Mouse (Mus musculus): ENCODE data around the gene Gsdma2.

DNA sequence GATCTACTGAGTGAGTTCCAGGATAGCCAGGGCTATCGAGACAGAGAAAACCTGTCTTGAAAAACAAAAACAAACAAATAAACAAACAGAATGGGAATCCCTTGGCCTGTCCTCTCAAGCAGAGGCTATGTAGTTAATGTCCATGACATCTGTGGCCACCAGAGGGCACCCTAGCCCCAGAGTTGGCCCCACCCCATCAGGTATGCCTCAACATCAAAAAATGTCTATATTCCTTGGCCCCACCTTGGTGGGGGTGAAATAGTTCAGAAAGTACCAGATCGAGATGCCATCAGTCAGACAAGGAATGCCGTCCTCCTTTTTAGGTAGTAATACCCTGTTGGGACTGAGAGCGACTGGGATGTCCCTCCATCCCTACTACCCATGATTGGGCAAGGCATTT is 53.4 kb downstream of the Gsdma2 start:
- TF ChIP-seq CTCF (IDR thresholded peaks at IDR 0.05 in 2 of 3, conservative IDR thresholded peaks at IDR 0.05 in 1 of 3; ENCODE audit: control insufficient read depth in 1 of 3, insufficient read depth in 1 of 3, low read depth in 2 of 3, low read length in 3 of 3, poor library complexity in 1 of 3, severe bottlenecking in 1 of 3) (peak; percentile 81 to 99 (median 96)), RAD21 (IDR thresholded peaks at IDR 0.05; ENCODE audit: low read depth, low read length) (peak; percentile 99), POLR2A (IDR thresholded peaks at IDR 0.05; ENCODE audit: control insufficient read depth in 1 of 2, insufficient read depth in 1 of 2, low read depth in 1 of 2, low read length in 2 of 2, poor library complexity in 1 of 2) (no peak; a peak in 1 of 4 replicates), UBTF (IDR thresholded peaks at IDR 0.05; ENCODE audit: borderline replicate concordance, insufficient read depth, low read depth, low read length) (no peak), EP300 (IDR thresholded peaks at IDR 0.05; ENCODE audit: low read depth in 1 of 2, low read length in 2 of 2) (no peak), RCOR1 (IDR thresholded peaks at IDR 0.05; ENCODE audit: low read depth, low read length) (no peak)
